Mouse (Mus musculus): ENCODE results near the gene Mcpt8.
"Not testable (repeated sequence)": the region's sequence is repeated elsewhere in the genome, so short reads cannot be mapped to it uniquely, and the experiment has no call there.

Mcpt8 gene

GRCm38 (mm10) chr14:56041792-56042191 is 43.3 kb downstream of the Mcpt8 start, which contains the start of gene Mcpt2:
Gene Mcpt2, plus strand, starts transcription at chr14:56042041.
- in situ Hi-C loops (cut with MboI; ENCODE audit: low pct_unique_long_range_greater_than_20kb in 1 of 2, low sequenced_read_pairs in 2 of 2, unreplicated experiment in 1 of 2): not testable (repeated sequence)

DNA sequence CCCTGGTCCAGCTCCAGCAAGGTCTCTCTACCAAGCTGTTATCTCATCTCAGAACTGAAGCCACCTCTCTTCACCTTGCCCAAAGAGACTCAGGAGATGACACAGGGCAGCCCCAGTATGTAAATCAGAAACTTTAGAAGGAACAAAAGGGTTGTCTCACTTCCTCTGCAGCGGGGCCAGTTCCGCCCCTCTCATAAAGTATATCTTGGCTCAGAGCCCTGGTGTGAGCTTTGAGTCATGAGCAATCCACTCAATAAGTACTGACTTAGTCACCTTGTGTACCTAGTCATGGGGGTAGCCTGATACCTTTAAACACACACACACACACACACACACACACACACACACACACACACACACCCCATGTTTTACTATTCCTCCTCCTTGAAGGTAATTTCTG is 50.6 kb downstream of the Mcpt8 start:
- in situ Hi-C loops (cut with MboI; ENCODE audit: low pct_unique_long_range_greater_than_20kb in 1 of 2, low sequenced_read_pairs in 2 of 2, unreplicated experiment in 1 of 2): no loop called here
